Mouse (Mus musculus) T-helper 2 cell (primary cell): ENCODE data around the gene BC030867.

Source experiments
- in situ Hi-C: fragments of 300-600 bp; cut with MboI, MseI; formaldehyde crosslinking; loops from one replicate; pipeline ENCODE4 v1.15.1; 2025; ENCODE audit warnings: high pct_unique_total_duplicates

BC030867 gene

GRCm38 (mm10) chr11:102220451-102220850 is 28.2 kb upstream of the BC030867 start:
- in situ Hi-C loops = no loop called here

- in situ Hi-C loops = no loop called here
Measured at GRCm38 (mm10) chr11:102221243-102221953, 27.3 kb upstream of the BC030867 start.

DNA sequence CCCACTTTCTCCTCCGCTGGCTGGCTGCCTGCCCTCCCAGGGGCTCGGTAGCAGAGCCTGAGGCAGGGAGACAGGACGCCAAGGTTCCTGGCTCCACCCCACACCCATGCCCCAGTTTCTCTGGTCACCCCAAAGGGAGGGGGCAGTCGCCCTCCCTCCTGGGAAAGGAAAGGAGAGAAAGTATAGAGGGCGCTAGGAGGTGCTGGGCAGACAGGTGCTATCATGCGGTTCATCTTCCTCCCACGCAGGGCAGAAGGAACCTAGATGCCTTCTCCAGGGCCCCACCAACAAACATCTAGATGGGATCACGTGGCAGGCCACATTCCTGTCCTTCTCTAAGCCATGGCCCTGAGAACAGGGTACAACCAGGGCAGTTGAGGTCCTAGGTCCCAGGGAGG is 26.7 kb upstream of the BC030867 start:
- in situ Hi-C loops = no loop called here

GRCm38 (mm10) chr11:102223166-102223565 is 25.5 kb upstream of the BC030867 start:
- in situ Hi-C loops = no loop called here

- in situ Hi-C loops = no loop called here
Measured at GRCm38 (mm10) chr11:102224686-102225085, 24.0 kb upstream of the BC030867 start.

DNA sequence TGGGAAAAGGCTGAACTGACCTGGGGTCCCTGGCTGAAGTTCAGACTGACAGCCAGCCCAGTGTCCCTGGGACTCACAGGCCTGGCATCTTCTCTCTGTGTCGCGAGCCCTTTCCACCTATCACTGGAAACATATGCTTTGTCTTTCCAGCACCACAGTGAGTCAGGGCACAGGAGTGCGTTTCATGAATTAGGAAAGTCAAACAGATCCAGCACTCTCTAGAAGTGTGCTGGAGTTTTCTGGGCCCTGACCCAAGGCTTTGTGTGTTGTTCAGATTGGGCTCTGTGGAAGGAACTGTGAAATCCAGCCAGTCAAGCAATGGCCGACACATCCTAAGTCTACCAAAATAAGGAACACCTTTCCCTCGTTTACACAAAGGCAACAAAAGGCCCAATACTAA is 23.5 kb upstream of the BC030867 start:
- in situ Hi-C loops = no loop called here

DNA sequence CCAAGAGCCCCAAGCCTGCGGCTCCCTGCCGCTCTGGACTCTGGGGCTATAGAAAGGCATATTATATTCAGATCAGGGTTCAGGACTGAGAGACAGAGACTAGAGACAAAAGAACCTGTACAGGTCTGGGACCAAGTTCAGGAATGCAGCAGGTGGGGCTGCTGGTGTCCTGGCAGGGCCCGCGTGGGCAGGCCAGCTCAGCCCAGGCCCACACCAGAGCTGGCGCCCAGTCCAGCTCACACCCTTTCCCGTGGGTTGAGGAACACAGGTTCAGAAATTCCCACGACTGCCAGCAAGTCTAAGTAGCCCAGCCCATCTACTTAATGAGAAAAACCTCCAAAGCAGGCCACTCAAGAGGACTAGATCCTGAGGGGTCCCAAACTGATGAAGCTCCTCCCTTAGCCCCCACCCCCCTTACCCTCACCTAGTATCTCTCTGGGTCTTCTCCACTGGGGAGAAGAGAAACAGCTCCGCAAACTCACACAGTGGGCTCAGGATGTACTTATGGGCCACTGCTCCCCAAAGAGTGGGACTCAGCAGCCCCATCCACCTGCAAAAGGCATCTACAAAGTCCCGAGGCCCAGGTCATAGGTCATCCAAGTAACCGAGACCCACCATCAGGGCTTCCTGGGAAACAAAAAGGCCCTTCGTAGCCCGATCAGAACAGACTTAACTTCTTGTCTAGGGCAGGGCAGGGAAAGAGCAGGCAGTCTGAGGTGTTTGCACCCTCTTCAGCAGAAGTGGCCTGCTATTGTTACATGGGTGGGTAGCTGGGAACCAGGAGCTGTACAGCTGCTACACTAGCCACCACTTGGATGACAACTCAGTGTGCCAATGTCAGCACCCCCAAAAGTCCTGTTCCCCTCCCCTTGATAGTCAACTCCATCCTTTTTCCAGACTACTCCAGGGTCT is 22.4 kb upstream of the BC030867 start:
- in situ Hi-C loops = no loop called here

DNA sequence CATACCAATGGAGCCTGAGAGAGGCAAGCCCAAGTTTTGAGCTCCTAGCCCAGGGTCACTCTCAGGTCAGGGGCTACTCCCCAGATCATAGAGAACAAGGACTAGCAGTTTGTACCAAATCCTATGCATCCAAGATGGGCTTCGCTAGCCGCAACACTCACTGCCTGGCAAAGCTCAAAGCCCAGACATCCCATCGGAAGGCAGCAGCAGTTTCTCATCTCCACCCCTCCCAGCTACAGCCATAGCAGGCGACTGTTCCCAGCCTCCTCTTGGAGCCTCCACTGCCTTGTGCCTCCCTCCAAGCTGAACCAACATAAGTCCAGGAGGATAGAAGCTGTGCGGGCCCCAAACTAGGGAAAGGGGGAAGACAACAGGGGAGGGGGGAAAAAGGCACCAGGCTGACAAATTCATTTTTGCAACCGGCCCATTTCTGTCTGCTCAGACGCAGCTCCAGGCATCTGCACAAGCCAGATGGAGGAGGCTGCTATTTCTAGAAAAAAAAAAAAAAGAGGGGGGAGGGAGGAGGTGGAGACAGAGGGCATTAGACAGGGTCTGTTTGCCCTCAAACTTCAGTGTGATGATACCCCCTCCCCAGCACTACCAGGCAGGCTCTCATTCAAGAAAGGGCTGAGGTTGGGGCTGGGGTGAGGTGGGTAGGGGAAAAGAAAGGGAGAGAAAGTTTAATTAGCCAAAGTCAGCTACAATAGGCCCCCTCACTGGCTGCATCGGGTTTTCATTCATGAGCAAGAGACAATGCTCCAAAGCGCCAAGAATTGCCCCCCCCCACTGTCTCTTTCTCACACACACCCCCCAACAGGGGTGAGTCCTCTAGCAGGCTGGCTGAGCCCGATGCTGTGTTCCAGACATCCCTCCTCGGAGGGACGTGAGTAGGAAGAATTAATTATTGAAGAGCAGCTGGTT is 21.2 kb upstream of the BC030867 start:
- in situ Hi-C loops = no loop called here

DNA sequence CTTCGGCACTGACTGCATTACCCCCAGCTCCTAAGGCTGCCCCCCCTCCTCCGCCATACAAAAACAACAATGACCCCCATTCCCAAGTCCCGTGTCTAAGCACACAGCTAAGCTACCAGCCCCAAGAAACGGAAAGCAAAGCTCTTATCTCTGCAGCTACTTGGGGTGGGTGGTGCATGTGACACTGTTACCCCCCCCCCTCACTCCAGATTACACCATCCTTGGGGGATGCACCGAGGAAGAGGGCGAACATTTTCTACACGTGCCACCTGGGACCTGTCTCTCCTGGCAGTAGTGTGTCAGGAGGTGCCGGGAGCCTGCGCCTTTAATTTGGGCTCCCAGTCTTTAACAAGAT is 20.5 kb upstream of the BC030867 start:
- in situ Hi-C loops = no loop called here

- in situ Hi-C loops = no loop called here
Measured at GRCm38 (mm10) chr11:102228646-102229268, 19.9 kb upstream of the BC030867 start.

GRCm38 (mm10) chr11:102229331-102229953 is 19.2 kb upstream of the BC030867 start:
- in situ Hi-C loops = no loop called here

DNA sequence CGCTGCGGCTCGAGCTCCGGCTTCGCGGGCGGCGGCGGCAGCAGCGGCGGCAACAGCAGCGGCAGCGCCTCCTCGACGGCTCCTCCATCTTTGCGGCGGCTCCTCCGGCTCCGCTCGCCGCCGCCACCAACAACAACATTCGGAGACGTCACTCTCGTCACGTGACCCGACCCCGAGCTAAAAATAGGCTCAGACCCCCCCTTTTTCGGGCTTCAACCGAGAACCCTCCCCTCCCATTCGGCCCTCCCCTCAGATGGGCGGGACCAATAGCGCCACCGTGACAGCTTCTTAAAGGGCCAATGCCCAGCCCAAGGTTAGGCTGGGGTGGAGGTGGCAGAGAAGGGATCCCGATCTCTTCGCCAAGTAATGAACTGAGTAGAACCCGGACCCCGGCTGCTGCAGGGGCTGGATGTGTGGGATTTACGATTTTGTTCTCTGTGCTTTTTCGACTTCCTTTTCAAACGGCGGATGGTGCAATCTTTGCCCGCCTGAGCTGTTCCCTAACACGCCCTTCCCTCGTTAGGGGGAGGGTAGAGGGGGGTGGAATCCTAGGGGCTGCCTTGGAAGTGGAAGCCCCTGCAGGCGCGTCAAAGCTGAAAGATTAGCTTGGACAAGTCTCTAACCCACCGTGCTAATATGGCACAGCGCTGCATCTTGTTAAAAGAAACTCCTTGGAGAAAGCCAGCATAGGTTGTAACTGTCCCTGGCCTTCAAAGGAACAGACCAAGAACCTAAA is 18.5 kb upstream of the BC030867 start, which contains the start of gene Hdac5:
Gene Hdac5 (minus strand): TSS at position 161 of the 736 bp plus-strand sequence.
- in situ Hi-C loops = no loop called here

DNA sequence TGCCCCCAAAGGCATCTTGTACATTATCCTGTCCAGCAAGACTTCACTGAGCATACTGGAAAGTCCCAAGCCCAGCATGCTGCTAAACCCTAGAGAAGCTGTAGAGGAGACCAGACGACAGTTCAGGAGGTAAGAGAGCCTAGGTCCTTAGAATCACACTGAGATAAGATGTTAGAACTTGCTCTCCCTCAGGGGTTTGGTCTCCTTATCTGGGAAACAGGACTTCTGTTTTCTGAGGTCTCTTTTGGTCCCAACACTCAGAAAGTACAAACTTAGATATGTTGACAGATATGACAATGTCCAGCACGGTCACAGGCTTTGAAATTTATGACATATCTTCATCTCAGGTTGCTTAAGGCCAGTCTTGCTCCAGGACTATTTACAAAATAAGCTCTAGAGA is 12.7 kb upstream of the BC030867 start:
- in situ Hi-C loops = no loop called here

GRCm38 (mm10) chr11:102240636-102241035 is 8.0 kb upstream of the BC030867 start:
- in situ Hi-C loops = no loop called here

DNA sequence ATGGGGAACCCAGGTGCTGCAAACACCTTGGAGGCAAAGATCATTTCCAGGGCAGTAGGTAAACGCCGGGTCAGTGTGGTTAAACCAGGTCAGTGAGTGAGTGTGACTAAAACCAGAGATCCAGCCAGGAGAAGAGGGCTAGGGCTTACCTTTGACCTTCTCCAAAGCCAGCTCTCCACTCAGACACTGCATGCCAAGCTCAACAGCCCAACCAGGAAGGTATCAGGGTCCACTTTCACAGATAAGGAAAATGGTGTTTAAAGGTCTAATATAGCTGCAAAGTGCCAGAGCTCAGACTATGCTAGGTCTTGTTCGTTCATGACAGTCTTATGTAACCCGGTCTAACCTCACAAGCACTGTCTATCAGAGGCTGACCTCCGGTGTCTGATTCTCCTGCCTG is 7.4 kb upstream of the BC030867 start:
- in situ Hi-C loops = no loop called here

DNA sequence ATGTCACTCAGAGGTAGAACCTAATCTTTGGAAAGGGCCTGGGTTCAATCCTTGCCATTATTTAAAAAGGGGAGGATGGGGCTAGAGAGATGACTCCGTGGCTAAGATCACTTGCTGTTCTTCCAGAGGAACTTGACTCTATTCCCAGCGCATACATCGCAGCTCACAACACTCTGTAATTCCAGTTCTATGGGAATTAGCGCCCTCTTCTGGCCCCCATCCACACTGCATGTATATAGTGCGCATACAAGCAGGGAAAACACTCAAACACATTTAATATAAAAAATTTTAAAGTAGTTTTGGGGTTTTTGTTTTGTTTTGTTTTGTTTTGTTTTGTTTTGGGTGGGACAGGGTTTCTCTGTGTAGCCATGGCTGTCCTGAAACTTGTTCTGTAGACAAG is 6.8 kb upstream of the BC030867 start:
- in situ Hi-C loops = no loop called here

GRCm38 (mm10) chr11:102244926-102245449 is 3.7 kb upstream of the BC030867 start:
- in situ Hi-C loops = no loop called here

DNA sequence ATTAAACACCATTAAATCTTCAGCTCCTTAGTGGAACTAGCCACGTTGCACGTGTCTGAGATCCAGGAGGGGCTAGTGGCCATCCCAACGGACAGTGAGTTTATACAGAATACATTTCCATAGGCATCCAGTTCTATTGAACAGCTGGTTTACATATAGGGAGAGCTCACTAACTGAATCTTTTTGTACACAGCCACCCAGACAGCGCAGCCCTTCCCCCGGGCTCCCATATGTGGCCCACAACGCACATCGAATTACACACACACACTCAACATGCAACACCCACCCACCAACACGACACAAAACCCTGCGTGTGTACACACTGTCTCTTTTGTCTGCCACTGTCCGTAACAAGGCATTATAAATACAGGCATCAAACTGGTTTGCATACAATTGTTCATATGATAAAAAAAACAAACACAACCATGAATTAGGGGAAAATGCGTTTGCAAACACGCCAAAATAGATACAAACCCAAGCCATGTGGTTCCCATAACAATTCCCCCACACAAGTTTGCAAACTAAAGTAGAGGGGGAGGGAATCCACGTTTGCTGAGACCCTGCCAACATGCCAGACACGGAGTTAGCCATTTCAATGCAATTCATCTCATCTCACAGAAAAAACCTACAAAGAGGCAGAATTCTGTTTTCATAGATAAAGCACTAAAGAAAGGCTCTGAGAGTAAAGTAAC is 3.0 kb upstream of the BC030867 start:
- in situ Hi-C loops = no loop called here

DNA sequence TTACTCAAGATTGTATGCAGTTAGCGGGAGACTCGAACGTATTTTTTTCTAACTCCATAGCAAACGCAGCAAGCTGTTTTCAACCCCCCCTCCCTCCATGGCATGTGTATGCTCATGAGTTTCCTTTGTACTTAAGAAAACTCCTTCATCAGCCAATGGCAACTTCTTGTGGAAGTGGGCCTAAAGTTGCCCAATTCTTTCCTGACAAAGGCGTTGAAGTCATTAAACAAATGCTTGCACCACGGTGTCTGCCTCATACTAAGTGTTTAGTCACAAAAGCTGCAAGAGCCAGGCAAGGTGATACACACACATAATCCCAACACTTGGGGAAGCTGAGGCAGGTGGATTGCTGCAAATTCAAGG is 2.4 kb upstream of the BC030867 start:
- in situ Hi-C loops = no loop called here
